Mouse (Mus musculus): Measurements from ENCODE around the gene Slc16a11. TPM values are rescaled to one million over a fixed set of nuclear protein-coding genes. Genes with fewer than 3 reads are reported as not detected.

Slc16a11 gene
- polyA plus RNA-seq, 1 experiment from 2014 or later = 1.5 TPM

MicroRNAs encoded within 50 kb of the gene (microRNA counts, 519-probe panel; counts per million panel counts)
- microRNA mmu-miR-195 (not detected), microRNA mmu-miR-497 (1,742 counts per million, percentile 20 among the panel's probes with 10 or more counts)

Small RNAs within 50 kb of the gene (microRNA-seq; reads per million reads assigned to microRNA genes)
- gene Mir195a = 565 reads per million, percentile 70 among the genes with 10 or more reads in this experiment
- not detected for gene Mir497
- gene Mir497b = not detected

Other genes starting within 250 kb of the Slc16a11 start
- gene Cldn7, start 248.0 kb upstream of the Slc16a11 start, polyA plus RNA-seq (2015; fragmentation: Nextera tagmentation; extraction: Ambion mirVana) = 13.4 and 14.4 TPM in 2 replicates
- 30.8 and 31.2 TPM in 2 replicates for gene Ctdnep1, start 231.6 kb upstream of the Slc16a11 start, polyA plus RNA-seq (2015; fragmentation: Nextera tagmentation; extraction: Ambion mirVana)
- 126 and 134 TPM in 2 replicates for gene Elp5, start 230.2 kb upstream of the Slc16a11 start, polyA plus RNA-seq (2015; fragmentation: Nextera tagmentation; extraction: Ambion mirVana)
- gene Gabarap, start 221.6 kb upstream of the Slc16a11 start, polyA plus RNA-seq (2015; fragmentation: Nextera tagmentation; extraction: Ambion mirVana) = 499 and 506 TPM in 2 replicates
- gene Phf23, start 217.0 kb upstream of the Slc16a11 start, polyA plus RNA-seq (2015; fragmentation: Nextera tagmentation; extraction: Ambion mirVana) = 95.9 and 101 TPM in 2 replicates
- gene Dvl2, start 212.2 kb upstream of the Slc16a11 start, polyA plus RNA-seq (2015; fragmentation: Nextera tagmentation; extraction: Ambion mirVana) = 54.3 and 59.8 TPM in 2 replicates
- 76.0 and 81.1 TPM in 2 replicates for gene Acadvl, start 197.3 kb upstream of the Slc16a11 start, polyA plus RNA-seq (2015; fragmentation: Nextera tagmentation; extraction: Ambion mirVana)
- 14.2 and 14.8 TPM in 2 replicates for gene Dlg4, start 195.8 kb upstream of the Slc16a11 start, polyA plus RNA-seq (2015; fragmentation: Nextera tagmentation; extraction: Ambion mirVana)
- 1.4 and 2.4 TPM in 2 replicates for gene Asgr1, start 158.7 kb upstream of the Slc16a11 start, polyA plus RNA-seq (2015; fragmentation: Nextera tagmentation; extraction: Ambion mirVana)
- gene Asgr2, start 120.1 kb upstream of the Slc16a11 start, polyA plus RNA-seq (2015; fragmentation: Nextera tagmentation; extraction: Ambion mirVana) = not detected in 2 replicates
- 0.25 and 0.75 TPM in 2 replicates for gene Mgl2, start 82.4 kb upstream of the Slc16a11 start, polyA plus RNA-seq (2015; fragmentation: Nextera tagmentation; extraction: Ambion mirVana)
- 0.61 and 1.1 TPM in 2 replicates for gene Clec10a, start 56.6 kb upstream of the Slc16a11 start, polyA plus RNA-seq (2015; fragmentation: Nextera tagmentation; extraction: Ambion mirVana)
- gene Slc16a13, start 8.3 kb downstream of the Slc16a11 start, polyA plus RNA-seq (2015; fragmentation: Nextera tagmentation; extraction: Ambion mirVana) = 10.9 and 11.5 TPM in 2 replicates
- 10.0 and 10.3 TPM in 2 replicates for gene Bcl6b, start 17.0 kb downstream of the Slc16a11 start, polyA plus RNA-seq (2015; fragmentation: Nextera tagmentation; extraction: Ambion mirVana)
- gene 0610010K14Rik, start 25.2 kb downstream of the Slc16a11 start, polyA plus RNA-seq (2015; fragmentation: Nextera tagmentation; extraction: Ambion mirVana) = 203 and 209 TPM in 2 replicates
- gene Gm21988, start 27.1 kb downstream of the Slc16a11 start, polyA plus RNA-seq (2015; fragmentation: Nextera tagmentation; extraction: Ambion mirVana) = 11.6 and 12.1 TPM in 2 replicates
- gene Rnasek, start 27.1 kb downstream of the Slc16a11 start, polyA plus RNA-seq (2015; fragmentation: Nextera tagmentation; extraction: Ambion mirVana) = 152 and 162 TPM in 2 replicates
- 4.1 TPM in 2 replicates for gene Alox12, start 42.6 kb downstream of the Slc16a11 start, polyA plus RNA-seq (2015; fragmentation: Nextera tagmentation; extraction: Ambion mirVana)
- not detected in 2 replicates for gene Alox12e, start 109.9 kb downstream of the Slc16a11 start, polyA plus RNA-seq (2015; fragmentation: Nextera tagmentation; extraction: Ambion mirVana)
- 0.05 TPM in 1 of 2 replicates, not detected in the other for gene Alox15, start 139.3 kb downstream of the Slc16a11 start, polyA plus RNA-seq (2015; fragmentation: Nextera tagmentation; extraction: Ambion mirVana)
- gene Pelp1, start 197.3 kb downstream of the Slc16a11 start, polyA plus RNA-seq (2015; fragmentation: Nextera tagmentation; extraction: Ambion mirVana) = 40.0 and 41.8 TPM in 2 replicates
- 22.8 and 24.1 TPM in 2 replicates for gene Arrb2, start 219.9 kb downstream of the Slc16a11 start, polyA plus RNA-seq (2015; fragmentation: Nextera tagmentation; extraction: Ambion mirVana)
- gene Med11, start 239.2 kb downstream of the Slc16a11 start, polyA plus RNA-seq (2015; fragmentation: Nextera tagmentation; extraction: Ambion mirVana) = 42.4 and 45.9 TPM in 2 replicates
- gene Zmynd15, start 246.7 kb downstream of the Slc16a11 start, polyA plus RNA-seq (2015; fragmentation: Nextera tagmentation; extraction: Ambion mirVana) = 0.62 and 0.75 TPM in 2 replicates
- gene Cxcl16, start 247.2 kb downstream of the Slc16a11 start, polyA plus RNA-seq (2015; fragmentation: Nextera tagmentation; extraction: Ambion mirVana) = 2.7 and 3.9 TPM in 2 replicates

Data from limb, embryonic 13.5 days (tissue).